ENCODE assay signal across 20 mouse cellular contexts in the genomic region with DNA sequence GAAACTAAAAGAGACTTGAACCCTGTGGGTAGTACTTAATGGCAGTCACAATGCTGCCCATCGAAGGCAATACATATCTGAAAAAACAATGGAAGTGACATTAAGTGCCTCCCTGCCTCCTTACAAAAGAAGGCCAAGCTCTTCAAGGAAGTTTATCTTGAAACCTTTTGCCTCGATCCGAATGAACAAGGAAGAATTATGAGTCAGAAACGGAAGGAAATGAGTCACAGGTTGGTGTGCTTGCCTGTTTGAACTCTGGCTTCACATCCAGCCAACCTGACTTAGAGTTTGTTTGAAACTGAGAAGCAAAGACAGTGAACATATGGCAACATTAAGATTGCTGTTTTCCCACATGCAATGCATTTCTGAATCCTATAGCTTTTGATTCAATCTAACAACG.
A peak's percentile ranks its signal among the peaks of the same experiment; 100 is the strongest.
DNase-seq lines count a peak whose midpoint lies in the region; ATAC-seq lines count a peak whose summit lies in the region.
"Had no signal": no experiment of that assay in that cellular context is flagged by ENCODE, and none has a peak within 500 bp of the region (broad histone marks: within the 10 kb centered on the region; RNA-seq: fewer than 3 reads in every experiment).

No protein-coding gene starts in this region.

- 83% methylated on average over 5 of the region's 5 CpGs for WGBS in hindbrain, embryonic 11.5 days

- H3K27me3 ChIP-seq in hindbrain, embryonic 11.5 days (ENCODE audit: control insufficient read depth, insufficient read depth, low read length), result no peaks in the 10 kb centered on the region
- H3K27me3 ChIP-seq: embryonic facial prominence, embryonic 12.5 days; heart, embryonic 13.5 days; hindbrain, embryonic 13.5 days; limb, embryonic 12.5 days; megakaryocyte, embryonic 14.5 days had no signal

- H3K9me3 ChIP-seq in hindbrain, embryonic 11.5 days (ENCODE audit: control insufficient read depth, low read length), result no peaks in the 10 kb centered on the region
- H3K9me3 ChIP-seq: embryonic facial prominence, embryonic 12.5 days; G1E; heart, embryonic 13.5 days; hindbrain, embryonic 13.5 days; limb, embryonic 12.5 days; megakaryocyte, embryonic 14.5 days had no signal

- no peak overlapping the region for H3K4me2 ChIP-seq in hindbrain, embryonic 11.5 days (replicated peaks; ENCODE audit: low read depth, low read length)
- H3K4me2 ChIP-seq: embryonic facial prominence, embryonic 12.5 days; heart, embryonic 13.5 days; hindbrain, embryonic 13.5 days; limb, embryonic 12.5 days had no signal

- no peaks in the 10 kb centered on the region for H3K36me3 ChIP-seq in hindbrain, embryonic 11.5 days (ENCODE audit: control insufficient read depth, insufficient read depth, low read length)
- H3K36me3 ChIP-seq: embryonic facial prominence, embryonic 12.5 days; G1E; heart, embryonic 13.5 days; hindbrain, embryonic 13.5 days; limb, embryonic 12.5 days had no signal

- no peaks in the 10 kb centered on the region for H3K4me1 ChIP-seq in hindbrain, embryonic 11.5 days (replicated peaks; ENCODE audit: control insufficient read depth, insufficient read depth, low read length)
- H3K4me1 ChIP-seq: heart, embryonic 13.5 days; hindbrain, embryonic 13.5 days; limb, embryonic 12.5 days had no signal

- no peak overlapping the region for H3K27ac ChIP-seq in hindbrain, embryonic 11.5 days (ENCODE audit: low read depth, low read length)
- H3K27ac ChIP-seq: embryonic facial prominence, embryonic 12.5 days; heart, embryonic 13.5 days; hindbrain, embryonic 13.5 days; left cerebral cortex, adult 2 months; limb, embryonic 12.5 days; liver, embryonic 14.5 days had no signal

- DNase-seq in heart, adult 8-10 months (ENCODE audit: low spot score), result peak; percentile 9
- no peak for DNase-seq in heart, postnatal 10 days
- peak; percentile 6 for DNase-seq in lung, postnatal 36 days
- no peak for DNase-seq in lung, postnatal 14 days
- no peak for DNase-seq in hindbrain, embryonic 11.5 days (ENCODE audit: low spot score)
- no peak for DNase-seq in testis, postnatal 14 days (ENCODE audit: low spot score)
- DNase-seq: adrenal gland, postnatal 25 days; cerebellum, postnatal 14 days; thymus, postnatal 14 days had no signal

- ATAC-seq in common myeloid progenitor, adult 5-6 weeks (replicated peaks; ENCODE audit: low read depth, poor library complexity, severe bottlenecking), result peak; percentile 50; the same call in 1 of the 2 replicates
- no peak for ATAC-seq in hindbrain, embryonic 11.5 days (ENCODE audit: low FRiP score)
- no peak for ATAC-seq in megakaryocyte progenitor cell, adult 5-6 weeks (replicated peaks; ENCODE audit: poor library complexity)
- ATAC-seq: intestine, postnatal 0 days had no signal

- no peak overlapping the region for H3K9ac ChIP-seq in hindbrain, embryonic 11.5 days (ENCODE audit: low read depth, low read length)
- H3K9ac ChIP-seq: embryonic facial prominence, embryonic 12.5 days; heart, embryonic 13.5 days; hindbrain, embryonic 13.5 days; limb, embryonic 12.5 days; liver, embryonic 14.5 days had no signal

- intact Hi-C loops in heart, postnatal 10 days (cut with DNase I), result no loop called here

- H3K4me3 ChIP-seq in hindbrain, embryonic 11.5 days (ENCODE audit: low read depth, low read length), result no peak overlapping the region
- H3K4me3 ChIP-seq: embryonic facial prominence, embryonic 12.5 days; heart, embryonic 13.5 days; hindbrain, embryonic 13.5 days; left cerebral cortex, adult 2 months; limb, embryonic 12.5 days; megakaryocyte, embryonic 14.5 days had no signal

Comparison
In these comparisons a context has a peak if more than half of its experiments do, and no peak if none do; other contexts are left out.
1. DNase-seq: peak in heart, adult 8-10 months (single experiment) and lung, postnatal 36 days (single experiment); none in heart, postnatal 10 days (0 of 2), lung, postnatal 14 days (single experiment), hindbrain, embryonic 11.5 days (single experiment) and testis, postnatal 14 days (single experiment).